Mouse (Mus musculus): ENCODE data around the gene Dnase2a. TPM values are rescaled to one million over a fixed set of nuclear protein-coding genes. Genes with fewer than 3 reads are reported as not detected.
"Not testable (repeated sequence)": the region's sequence is repeated elsewhere in the genome, so short reads cannot be mapped to it uniquely, and the experiment has no call there.

The Dnase2a gene
- polyA plus RNA-seq, 1 experiment from 2014 or later: 5.5 TPM

DNA sequence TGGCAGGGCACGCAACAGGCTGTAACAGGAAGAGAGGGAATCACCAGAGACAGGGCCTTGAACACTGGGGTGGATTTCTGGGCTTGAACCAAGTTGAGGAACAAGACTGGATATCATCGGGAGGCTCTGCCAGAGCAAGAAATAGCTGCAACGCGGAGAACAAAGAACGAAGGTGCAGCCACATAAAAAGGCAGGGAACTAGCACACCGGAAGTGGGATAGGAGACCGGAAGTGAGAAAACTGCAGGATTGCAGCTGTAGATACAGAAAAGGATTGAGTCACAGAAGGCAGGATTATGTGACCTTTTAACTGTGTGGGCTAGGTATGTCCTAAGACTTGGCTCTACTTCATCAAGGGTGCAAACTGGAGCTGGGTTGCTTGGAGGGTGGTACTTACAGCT lies 4.0 kb upstream of the Dnase2a start:
- no peak overlapping the region for H3K4me3 ChIP-seq (replicated peaks; ENCODE audit: low read length)
- H3K4me2 ChIP-seq (ENCODE audit: low read length): no peak overlapping the region
- H3K9me3 ChIP-seq (ENCODE audit: control insufficient read depth, low read length): no peaks in the 10 kb centered on the region
- ATAC-seq: no peak
- H3K4me1 ChIP-seq (replicated peaks; ENCODE audit: control insufficient read depth, insufficient read depth, low read length): peaks cover 20% of the 10 kb centered on the region
- WGBS: 89% methylated on average over 7 of the region's 7 CpGs
- H3K9ac ChIP-seq (replicated peaks; ENCODE audit: low read depth, low read length): no peak overlapping the region
- no peak overlapping the region for H3K27ac ChIP-seq (ENCODE audit: low read length)
- H3K36me3 ChIP-seq (ENCODE audit: control insufficient read depth, insufficient read depth): no peaks in the 10 kb centered on the region
- H3K27me3 ChIP-seq (replicated peaks; ENCODE audit: control insufficient read depth, insufficient read depth, low read length): no peaks in the 10 kb centered on the region

DNA sequence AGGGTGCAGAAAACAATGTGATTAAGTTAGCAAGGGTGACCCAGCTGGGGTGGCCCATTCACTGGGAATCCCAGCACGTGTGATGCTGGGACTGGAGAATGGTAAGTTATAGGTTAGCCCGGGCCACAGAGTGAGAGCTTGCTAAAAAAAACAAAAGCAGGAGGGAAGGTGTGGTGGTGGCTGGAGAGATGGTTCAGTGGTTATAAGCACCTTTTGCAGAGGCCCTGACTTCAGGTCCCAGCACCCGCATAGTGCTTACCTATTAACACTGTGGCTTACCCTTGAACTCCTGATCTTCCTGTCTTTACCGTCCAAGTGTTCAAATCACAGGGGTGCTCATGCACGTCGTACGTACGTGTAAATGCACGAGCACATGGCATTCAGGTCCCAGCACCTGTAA lies 1.3 kb upstream of the Dnase2a start:
- no peak for ATAC-seq
- no peak overlapping the region for H3K4me3 ChIP-seq (replicated peaks; ENCODE audit: low read length)
- H3K9ac ChIP-seq (replicated peaks; ENCODE audit: low read depth, low read length): no peak overlapping the region
- 97% methylated on average over 9 of the region's 9 CpGs for whole genome bisulfite sequencing
- no peaks in the 10 kb centered on the region for H3K27me3 ChIP-seq (replicated peaks; ENCODE audit: control insufficient read depth, insufficient read depth, low read length)
- H3K36me3 ChIP-seq (ENCODE audit: control insufficient read depth, insufficient read depth): peaks cover 5% of the 10 kb centered on the region
- H3K9me3 ChIP-seq (ENCODE audit: control insufficient read depth, low read length): no peaks in the 10 kb centered on the region
- H3K4me2 ChIP-seq (ENCODE audit: low read length): no peak overlapping the region
- H3K4me1 ChIP-seq (replicated peaks; ENCODE audit: control insufficient read depth, insufficient read depth, low read length): peaks cover 20% of the 10 kb centered on the region
- no peak overlapping the region for H3K27ac ChIP-seq (ENCODE audit: low read length)

DNA sequence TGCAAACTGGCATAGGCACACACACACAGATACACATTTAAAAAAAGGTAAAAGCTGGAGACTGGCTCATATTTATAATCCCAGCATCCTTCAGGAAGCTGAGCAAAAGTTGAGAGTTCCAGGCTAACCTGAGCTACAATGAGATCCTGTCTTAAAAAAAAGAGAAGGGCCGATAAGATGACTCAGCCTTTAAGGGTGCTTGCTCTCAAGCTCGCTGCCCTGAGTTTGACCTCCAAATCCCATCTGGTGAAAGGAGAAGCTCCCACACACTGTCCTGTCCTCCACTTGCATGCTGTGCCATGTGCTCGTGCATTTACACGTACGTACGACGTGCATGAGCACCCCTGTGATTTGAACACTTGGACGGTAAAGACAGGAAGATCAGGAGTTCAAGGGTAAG lies 867 bp upstream of the Dnase2a start:
- no peak overlapping the region for H3K9ac ChIP-seq (replicated peaks; ENCODE audit: low read depth, low read length)
- no peaks in the 10 kb centered on the region for H3K9me3 ChIP-seq (ENCODE audit: control insufficient read depth, low read length)
- WGBS: 80% methylated on average over 8 of the region's 8 CpGs
- peaks cover 19% of the 10 kb centered on the region for H3K4me1 ChIP-seq (replicated peaks; ENCODE audit: control insufficient read depth, insufficient read depth, low read length)
- H3K36me3 ChIP-seq (ENCODE audit: control insufficient read depth, insufficient read depth): peaks cover 10% of the 10 kb centered on the region
- H3K4me3 ChIP-seq (replicated peaks; ENCODE audit: low read length): no peak overlapping the region
- no peak overlapping the region for H3K27ac ChIP-seq (ENCODE audit: low read length)
- no peaks in the 10 kb centered on the region for H3K27me3 ChIP-seq (replicated peaks; ENCODE audit: control insufficient read depth, insufficient read depth, low read length)
- ATAC-seq: no peak
- H3K4me2 ChIP-seq (ENCODE audit: low read length): no peak overlapping the region

DNA sequence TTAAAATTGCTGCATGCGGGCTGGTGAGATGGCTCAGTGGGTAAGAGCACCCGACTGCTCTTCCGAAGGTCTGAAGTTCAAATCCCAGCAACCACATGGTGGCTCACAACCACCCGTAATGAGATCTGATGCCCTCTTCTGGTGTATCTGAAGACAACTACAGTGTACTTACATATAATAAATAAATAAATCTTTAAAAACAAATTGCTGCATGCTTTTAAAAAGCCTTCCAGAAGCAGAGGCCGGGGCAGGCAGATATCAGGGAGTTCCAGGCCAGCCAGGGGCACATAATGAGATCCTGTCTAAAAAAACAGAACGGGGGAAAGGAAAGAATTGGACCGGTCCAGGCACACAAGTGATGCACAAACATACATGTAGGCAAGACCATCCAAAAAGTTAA lies 381 bp upstream of the Dnase2a start:
- H3K9me3 ChIP-seq (ENCODE audit: control insufficient read depth, low read length); H3K27me3 ChIP-seq (replicated peaks; ENCODE audit: control insufficient read depth, insufficient read depth, low read length); H3K27ac ChIP-seq (ENCODE audit: low read length); ATAC-seq; H3K9ac ChIP-seq (replicated peaks; ENCODE audit: low read depth, low read length): not testable (repeated sequence)
- Histone ChIP-seq H3K4me1 (replicated peaks; ENCODE audit: control insufficient read depth, insufficient read depth, low read length) (peaks cover 18% of the 10 kb centered on the region), H3K36me3 (ENCODE audit: control insufficient read depth, insufficient read depth) (peaks cover 14% of the 10 kb centered on the region), H3K4me2 (ENCODE audit: low read length) (peak overlapping the region; percentile 67), H3K4me3 (replicated peaks; ENCODE audit: low read length) (peak overlapping the region; percentile 48)
- 31% methylated on average over 6 of the region's 7 CpGs for WGBS

DNA sequence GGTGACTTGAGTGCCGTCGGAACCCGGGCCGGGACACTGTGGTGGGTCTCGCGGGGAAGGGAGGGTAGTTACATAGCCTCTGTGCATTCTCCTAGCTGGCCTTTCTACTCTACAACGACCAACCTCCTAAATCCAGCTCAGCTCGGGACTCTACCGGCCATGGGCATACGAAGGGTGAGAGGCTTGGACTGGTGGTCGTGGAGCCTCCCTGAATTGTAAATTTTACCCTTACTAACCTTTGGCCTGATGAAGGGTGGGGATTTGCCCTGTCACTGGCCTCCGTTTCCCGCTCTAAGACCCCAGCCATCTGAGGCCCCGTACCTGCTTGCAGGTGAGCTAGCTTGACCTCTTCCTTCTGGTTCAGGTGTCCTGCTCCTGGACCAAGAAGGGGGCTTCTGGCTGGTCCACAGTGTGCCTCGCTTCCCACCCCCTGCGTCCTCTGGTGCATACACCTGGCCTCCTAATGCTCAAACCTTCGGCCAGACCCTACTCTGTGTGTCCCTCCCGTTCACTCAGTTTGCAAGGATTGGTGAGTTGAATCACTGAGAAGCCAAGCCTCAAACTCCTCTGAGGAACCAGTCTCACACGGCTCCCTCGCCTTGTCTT lies 905 bp downstream of the Dnase2a start:
- Histone ChIP-seq H3K27ac (ENCODE audit: low read length) (no peak overlapping the region), H3K4me1 (replicated peaks; ENCODE audit: control insufficient read depth, insufficient read depth, low read length) (peaks cover 18% of the 10 kb centered on the region), H3K9ac (replicated peaks; ENCODE audit: low read depth, low read length) (peak overlapping the region; percentile 61), H3K36me3 (ENCODE audit: control insufficient read depth, insufficient read depth) (peaks cover 17% of the 10 kb centered on the region), H3K4me3 (replicated peaks; ENCODE audit: low read length) (peak overlapping the region; percentile 48), H3K27me3 (replicated peaks; ENCODE audit: control insufficient read depth, insufficient read depth, low read length) (0 out of 2 replicates have a peak, but pooled peaks cover 2% of the 10 kb centered on the region), H3K4me2 (ENCODE audit: low read length) (peak overlapping the region; percentile 67), H3K9me3 (ENCODE audit: control insufficient read depth, low read length) (no peaks in the 10 kb centered on the region)
- 51% methylated on average over 20 of the region's 20 CpGs for WGBS
- ATAC-seq: no peak

DNA sequence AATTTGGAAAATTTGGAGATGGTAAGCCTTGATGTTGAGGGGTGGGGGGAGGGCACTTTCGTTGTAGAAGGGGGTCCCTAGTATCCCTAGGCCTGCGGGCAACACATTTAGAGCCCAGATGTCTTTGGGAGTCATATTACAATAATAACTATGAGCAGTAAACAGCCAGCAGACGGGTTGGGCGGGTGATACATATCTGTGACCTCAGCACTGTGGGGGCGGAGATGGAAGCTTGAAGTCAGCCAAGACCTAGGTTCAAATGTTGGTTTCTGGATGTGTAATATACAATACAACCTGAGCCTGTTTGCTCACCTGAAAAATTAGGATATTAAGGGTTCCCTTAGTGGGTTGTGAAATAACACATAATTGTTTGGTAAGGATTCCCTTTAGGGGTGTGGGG lies 1.6 kb downstream of the Dnase2a start:
- WGBS: 85% methylated on average over 5 of the region's 5 CpGs
- Histone ChIP-seq H3K4me2 (ENCODE audit: low read length) (no peak overlapping the region), H3K9ac (replicated peaks; ENCODE audit: low read depth, low read length) (no peak overlapping the region), H3K9me3 (ENCODE audit: control insufficient read depth, low read length) (no peaks in the 10 kb centered on the region), H3K4me1 (replicated peaks; ENCODE audit: control insufficient read depth, insufficient read depth, low read length) (peaks cover 18% of the 10 kb centered on the region), H3K27me3 (replicated peaks; ENCODE audit: control insufficient read depth, insufficient read depth, low read length) (0 out of 2 replicates have a peak, but pooled peaks cover 2% of the 10 kb centered on the region), H3K4me3 (replicated peaks; ENCODE audit: low read length) (no peak overlapping the region), H3K27ac (ENCODE audit: low read length) (no peak overlapping the region), H3K36me3 (ENCODE audit: control insufficient read depth, insufficient read depth) (peaks cover 22% of the 10 kb centered on the region)
- ATAC-seq: no peak

DNA sequence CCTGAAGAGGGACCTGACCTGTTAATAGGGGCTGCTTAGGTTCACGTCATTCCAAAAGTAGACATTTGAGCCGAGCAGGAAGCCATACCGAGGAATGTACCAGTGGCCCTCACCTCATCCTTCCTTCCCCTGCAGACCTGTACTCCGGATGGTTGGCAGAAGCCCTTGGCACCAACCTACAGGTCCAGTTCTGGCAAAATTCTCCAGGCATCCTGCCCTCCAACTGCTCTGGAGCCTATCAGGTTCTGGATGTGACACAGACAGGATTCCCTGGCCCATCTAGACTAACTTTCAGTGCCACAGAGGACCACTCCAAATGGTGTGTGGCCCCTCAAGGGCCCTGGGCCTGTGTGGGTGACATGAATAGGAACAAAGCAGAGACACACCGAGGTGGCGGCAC lies 2.2 kb downstream of the Dnase2a start:
- H3K36me3 ChIP-seq (ENCODE audit: control insufficient read depth, insufficient read depth): peaks cover 28% of the 10 kb centered on the region

DNA sequence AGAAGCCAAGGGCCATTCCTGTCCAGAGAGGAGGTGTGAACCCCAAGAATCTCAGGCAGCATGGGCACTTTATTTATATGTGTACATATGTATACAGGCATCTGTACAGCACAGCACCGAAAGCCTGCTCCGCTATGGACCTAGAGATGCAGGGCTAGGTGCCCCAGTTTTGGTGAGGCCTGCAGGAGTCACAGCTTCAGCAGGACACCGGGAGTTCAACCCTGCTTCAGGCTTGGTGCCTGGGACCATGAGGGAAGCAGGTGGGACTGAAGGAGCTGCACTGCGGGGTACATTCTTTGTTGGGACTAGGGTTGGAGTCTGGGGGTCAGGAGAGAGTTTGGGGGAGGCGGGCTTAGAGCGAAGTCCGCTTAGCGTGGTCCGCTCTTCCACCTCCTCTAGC lies 3.5 kb downstream of the Dnase2a start:
- peaks cover 40% of the 10 kb centered on the region for H3K36me3 ChIP-seq (ENCODE audit: control insufficient read depth, insufficient read depth)

More for the DNA sequence above, 2.2 kb downstream of the Dnase2a start:
- no peak for ATAC-seq
- H3K9me3 ChIP-seq (ENCODE audit: control insufficient read depth, low read length): no peaks in the 10 kb centered on the region
- no peak overlapping the region for H3K4me2 ChIP-seq (ENCODE audit: low read length)
- H3K4me3 ChIP-seq (replicated peaks; ENCODE audit: low read length): no peak overlapping the region
- WGBS: 90% methylated on average over 6 of the region's 6 CpGs
- H3K27ac ChIP-seq (ENCODE audit: low read length): no peak overlapping the region
- no peak overlapping the region for H3K9ac ChIP-seq (replicated peaks; ENCODE audit: low read depth, low read length)
- peaks cover 18% of the 10 kb centered on the region for H3K4me1 ChIP-seq (replicated peaks; ENCODE audit: control insufficient read depth, insufficient read depth, low read length)
- 0 out of 2 replicates have a peak, but pooled peaks cover 2% of the 10 kb centered on the region for H3K27me3 ChIP-seq (replicated peaks; ENCODE audit: control insufficient read depth, insufficient read depth, low read length)

DNA sequence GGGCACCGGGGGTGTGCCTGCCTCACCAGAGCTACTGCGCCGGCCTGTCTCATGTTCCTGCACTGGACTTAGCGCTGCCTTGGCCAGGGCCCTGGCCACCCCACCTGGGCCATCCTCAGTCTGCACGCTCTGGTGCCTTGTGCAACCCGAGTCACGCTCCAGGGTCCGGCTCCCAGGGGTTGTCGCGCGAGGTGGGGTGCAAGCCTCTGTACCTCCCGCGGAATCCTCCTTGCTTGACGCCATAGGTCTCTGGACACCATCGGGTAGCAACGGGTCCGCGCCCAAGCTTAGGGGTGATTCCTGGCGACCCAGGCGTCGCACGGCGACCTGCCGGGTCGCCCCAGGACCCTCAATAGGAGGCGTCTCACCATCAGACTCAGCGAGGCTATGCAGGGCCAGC lies 4.0 kb downstream of the Dnase2a start:
- no peak overlapping the region; the same call in 1 of the 2 replicates for H3K9ac ChIP-seq (replicated peaks; ENCODE audit: low read depth, low read length)

More for the DNA sequence above, 3.5 kb downstream of the Dnase2a start:
- 0 out of 2 replicates have a peak, but pooled peaks cover 2% of the 10 kb centered on the region for H3K27me3 ChIP-seq (replicated peaks; ENCODE audit: control insufficient read depth, insufficient read depth, low read length)
- H3K9ac ChIP-seq (replicated peaks; ENCODE audit: low read depth, low read length): no peak overlapping the region
- H3K4me3 ChIP-seq (replicated peaks; ENCODE audit: low read length): no peak overlapping the region
- 85% methylated on average over 9 of the region's 9 CpGs for WGBS
- ATAC-seq: no peak
- no peak overlapping the region for H3K4me2 ChIP-seq (ENCODE audit: low read length)
- no peak overlapping the region for H3K27ac ChIP-seq (ENCODE audit: low read length)
- H3K4me1 ChIP-seq (replicated peaks; ENCODE audit: control insufficient read depth, insufficient read depth, low read length): peaks cover 18% of the 10 kb centered on the region
- no peaks in the 10 kb centered on the region for H3K9me3 ChIP-seq (ENCODE audit: control insufficient read depth, low read length)

More for the DNA sequence above, 4.0 kb downstream of the Dnase2a start:
- Histone ChIP-seq H3K36me3 (ENCODE audit: control insufficient read depth, insufficient read depth) (peaks cover 42% of the 10 kb centered on the region), H3K4me2 (ENCODE audit: low read length) (no peak overlapping the region; the same call in 1 of the 2 replicates), H3K27ac (ENCODE audit: low read length) (no peak overlapping the region), H3K4me3 (replicated peaks; ENCODE audit: low read length) (no peak overlapping the region; the same call in 1 of the 2 replicates), H3K4me1 (replicated peaks; ENCODE audit: control insufficient read depth, insufficient read depth, low read length) (peaks cover 18% of the 10 kb centered on the region), H3K27me3 (replicated peaks; ENCODE audit: control insufficient read depth, insufficient read depth, low read length) (0 out of 2 replicates have a peak, but pooled peaks cover 2% of the 10 kb centered on the region), H3K9me3 (ENCODE audit: control insufficient read depth, low read length) (no peaks in the 10 kb centered on the region)
- no peak for ATAC-seq
- 33% methylated on average over 27 of the region's 27 CpGs for WGBS

Measured in forebrain, embryonic 16.5 days (tissue).